In the genomic region with DNA sequence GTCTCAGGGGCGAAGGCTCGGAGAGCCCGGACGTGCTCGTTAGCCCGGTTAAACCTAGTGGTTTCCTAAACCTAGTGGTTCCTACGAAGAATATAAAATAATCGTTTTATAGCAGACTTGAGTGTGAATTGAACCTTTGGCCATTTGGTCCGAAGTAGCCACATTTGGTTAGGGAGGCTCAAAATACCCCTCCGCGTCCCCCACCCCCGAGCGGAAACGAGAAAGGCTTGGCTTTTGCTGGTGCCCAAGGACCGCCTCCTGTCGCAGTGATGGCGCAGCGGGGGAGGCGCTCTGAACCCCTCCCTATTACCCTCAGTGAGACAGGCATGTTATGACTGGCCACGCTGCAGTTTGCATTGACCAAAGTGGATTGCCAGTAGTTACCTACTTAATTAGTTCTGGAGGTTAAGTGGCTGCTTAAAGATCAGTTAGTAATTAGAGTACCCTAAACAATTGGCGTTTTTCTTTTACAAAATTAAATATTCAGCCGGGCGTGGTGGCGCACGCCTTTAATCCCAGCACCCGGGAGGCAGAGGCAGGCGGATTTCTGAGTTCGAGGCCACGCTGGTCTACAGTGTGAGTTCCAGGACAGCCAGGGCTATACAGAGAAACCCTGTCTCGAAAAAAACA, we compare ENCODE assay signal across 7 mouse cellular contexts. TPM values are rescaled to one million over a fixed set of nuclear protein-coding genes. Genes with fewer than 3 reads are reported as not detected.
DNase-seq lines count a peak whose midpoint lies in the region; ATAC-seq lines count a peak whose summit lies in the region.

No protein-coding gene starts in this region.

- intact Hi-C loops in gastrocnemius, postnatal 14 days (cut with DNase I; ENCODE audit: low total_unique reads) = no loop called here
- intact Hi-C loops in left cerebral cortex, postnatal 25 days (cut with DNase I) = no loop called here

- under 1% methylated on average over 30 of the region's 30 CpGs for WGBS in intestine, embryonic 14.5 days

- DNase-seq in adrenal gland, adult 18-20 months (ENCODE audit: low spot score in 2 of 2) = peak; percentile 70 to 71
- peak; percentile 82 for DNase-seq in embryo, embryonic 10 days (ENCODE audit: low spot score)
- DNase-seq in gastrocnemius, postnatal 14 days = peak; percentile 84
- DNase-seq in intestine, embryonic 14.5 days (ENCODE audit: low spot score) = peak; percentile 83
- peak; percentile 78 to 89 for DNase-seq in left cerebral cortex, postnatal 25 days (ENCODE audit: low spot score in 2 of 2)
- DNase-seq in mesoderm, embryonic 11.5 days (ENCODE audit: low read depth, low spot score) = peak; percentile 80
- peak; percentile 74 to 83 for DNase-seq in right cerebral cortex, postnatal 36 days (ENCODE audit: low spot score in 2 of 2)

- peak overlapping the region; percentile 95 for H3K27ac ChIP-seq in intestine, embryonic 14.5 days (ENCODE audit: low read depth)

- H3K4me2 ChIP-seq in intestine, embryonic 14.5 days (ENCODE audit: low read length) = peak overlapping the region; percentile 100

- H3K4me3 ChIP-seq in intestine, embryonic 14.5 days (ENCODE audit: low read depth, low read length) = peak overlapping the region; percentile 97

- peak; percentile 42; the same call in 1 of the 2 replicates for ATAC-seq in intestine, embryonic 14.5 days (replicated peaks; ENCODE audit: low FRiP score, low TSS enrichment, low read depth)

- peaks cover 40% of the 10 kb centered on the region for H3K36me3 ChIP-seq in intestine, embryonic 14.5 days (ENCODE audit: control insufficient read depth, insufficient read depth, low read length)

- no peaks in the 10 kb centered on the region for H3K27me3 ChIP-seq in intestine, embryonic 14.5 days (replicated peaks; ENCODE audit: control insufficient read depth, insufficient read depth, low read length)

- no peaks in the 10 kb centered on the region for H3K9me3 ChIP-seq in intestine, embryonic 14.5 days (ENCODE audit: control insufficient read depth, low read length)

- peaks cover 16% of the 10 kb centered on the region for H3K4me1 ChIP-seq in intestine, embryonic 14.5 days (replicated peaks; ENCODE audit: control insufficient read depth, insufficient read depth, low read length)

- H3K9ac ChIP-seq in intestine, embryonic 14.5 days (ENCODE audit: low read length) = peak overlapping the region; percentile 99

RNA-seq across cellular contexts. Expression of a gene that starts 1.3 kb away (rescaled TPM):
- total RNA-seq in adrenal gland, adult 18-20 months (2021) = 1,000 to 10,000 TPM; 1,645 to 1,705 TPM
- total RNA-seq in gastrocnemius, postnatal 14 days (2021) = 100 to 1,000 TPM; 427 to 511 TPM
- 5,694 and 5,748 TPM in 2 replicates for polyA plus RNA-seq in intestine, embryonic 14.5 days (2014; fragmentation: Nextera tagmentation; extraction: Ambion mirVana)
- 1,000 to 10,000 TPM; 1,922 to 2,079 TPM for total RNA-seq in left cerebral cortex, postnatal 25 days (2021)

RNA-seq across cellular contexts. Expression of a gene that starts 27.6 kb away (rescaled TPM):
- 10 to 100 TPM; 48.8 to 51.2 TPM for total RNA-seq in adrenal gland, adult 18-20 months (2021)
- 10 to 100 TPM; 28.9 to 30.2 TPM for total RNA-seq in gastrocnemius, postnatal 14 days (2021)
- polyA plus RNA-seq in intestine, embryonic 14.5 days (2014; fragmentation: Nextera tagmentation; extraction: Ambion mirVana) = 14.0 and 14.2 TPM in 2 replicates
- total RNA-seq in left cerebral cortex, postnatal 25 days (2021) = 100 to 1,000 TPM; 215 to 216 TPM

RNA-seq across cellular contexts. Expression of a gene that starts 27.7 kb away (rescaled TPM):
- total RNA-seq in adrenal gland, adult 18-20 months (2021) = 10 to 100 TPM; 46.1 to 49.3 TPM
- 10 to 100 TPM; 41.3 to 46.3 TPM for total RNA-seq in gastrocnemius, postnatal 14 days (2021)
- 510 and 552 TPM in 2 replicates for polyA plus RNA-seq in intestine, embryonic 14.5 days (2014; fragmentation: Nextera tagmentation; extraction: Ambion mirVana)
- total RNA-seq in left cerebral cortex, postnatal 25 days (2021) = 10 to 100 TPM; 32.3 to 32.6 TPM

RNA-seq across cellular contexts. Expression of a gene that starts 59.2 kb away (rescaled TPM):
- total RNA-seq in adrenal gland, adult 18-20 months (2021) = 10 to 100 TPM; 61.3 to 65.6 TPM
- 10 to 100 TPM; 28.5 to 37.4 TPM for total RNA-seq in gastrocnemius, postnatal 14 days (2021)
- polyA plus RNA-seq in intestine, embryonic 14.5 days (2014; fragmentation: Nextera tagmentation; extraction: Ambion mirVana) = 25.7 and 26.2 TPM in 2 replicates
- total RNA-seq in left cerebral cortex, postnatal 25 days (2021) = 100 to 1,000 TPM; 294 to 301 TPM

Comparison
In these comparisons a context has a peak if more than half of its experiments do, and no peak if none do; other contexts are left out.
1. Peak in every context shown above with its lines: DNase-seq, ATAC-seq, H3K4me3 ChIP-seq and H3K27ac ChIP-seq.
2. RNA of a gene that starts 27.6 kb away (total RNA-seq): 215 to 216 TPM in left cerebral cortex, postnatal 25 days; 48.8 to 51.2 TPM in adrenal gland, adult 18-20 months and 28.9 to 30.2 TPM in gastrocnemius, postnatal 14 days; every median in the first group is over 4 times any median in the second.